Mouse (Mus musculus): ENCODE results near the gene Ppp3ca.

GRCm38 (mm10) chr3:136842384-136842783 is 172.5 kb downstream of the Ppp3ca start:
- TF ChIP-seq CTCF (IDR thresholded peaks at IDR 0.05; ENCODE audit: extremely low read depth, insufficient read depth, insufficient read length, insufficient replicate concordance) (no peak), POLR2A (IDR thresholded peaks at IDR 0.05; ENCODE audit: low read depth, low read length) (no peak)
